Mouse (Mus musculus) adipocyte (in vitro differentiated cells): Measurements from ENCODE around the gene Art4.
"Not testable (repeated sequence)": the region's sequence is repeated elsewhere in the genome, so short reads cannot be mapped to it uniquely, and the experiment has no call there.

Experiments used
- DNase-seq: peaks from one replicate; pipeline ENCODE4 v3.0.0-alpha.2; 2016; ENCODE audit warnings: low spot score

Gene Art4

DNA sequence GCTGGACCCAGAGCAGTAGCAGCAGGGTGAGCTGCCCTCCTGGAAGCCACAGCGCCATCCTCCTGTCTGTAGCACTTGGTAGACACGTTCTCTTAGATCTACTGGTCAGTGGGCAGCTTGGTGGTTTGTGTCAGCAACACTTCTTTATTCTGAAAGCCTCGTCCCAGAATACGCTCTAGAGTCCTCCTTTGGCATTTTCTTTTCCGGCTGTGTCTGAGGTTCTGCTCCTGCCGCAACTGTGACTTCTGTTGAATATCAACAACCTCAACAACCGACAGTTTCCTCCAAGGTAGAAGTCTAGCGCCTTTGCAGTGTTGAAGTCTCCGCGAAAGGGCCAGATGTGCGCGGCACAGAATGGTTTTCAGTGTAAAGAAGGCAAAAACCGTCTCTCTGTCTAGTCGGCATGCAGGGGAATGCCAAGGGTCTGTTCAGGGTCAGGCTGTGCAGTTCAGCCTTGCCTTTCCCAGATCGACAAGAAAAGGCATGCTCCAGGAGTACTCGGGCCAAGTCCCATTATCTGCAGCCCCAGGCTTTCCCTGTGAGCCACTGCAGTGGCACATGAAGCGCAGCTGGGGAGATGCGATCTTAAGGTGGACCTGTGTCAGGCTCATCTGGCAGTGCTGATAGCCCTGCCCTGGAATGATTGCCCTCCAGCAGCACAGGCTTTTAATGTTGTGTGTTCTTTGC, at the start of gene Art4:
TSS of gene Art4 (minus strand) at position 548 of the 687 bp plus-strand sequence.
- DNase-seq = no peak

DNA sequence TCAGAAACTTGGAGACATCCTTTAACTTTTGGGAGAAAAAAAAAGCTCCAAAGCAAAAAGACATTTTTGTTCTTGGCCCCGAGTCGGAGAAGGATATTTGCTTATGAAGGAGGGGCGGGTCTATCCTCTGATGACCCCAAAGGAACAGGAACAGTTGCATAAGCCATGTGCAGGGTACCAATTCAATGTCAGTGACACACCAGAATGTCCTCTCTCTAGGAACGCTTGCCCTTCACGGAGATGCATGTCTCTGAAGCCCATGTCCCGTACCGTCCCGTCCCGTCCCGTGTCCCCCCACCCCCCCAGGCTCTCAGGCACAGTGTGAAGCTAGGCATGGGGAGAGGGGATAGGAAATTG, 49.4 kb upstream of the Art4 start:
- no peak for DNase-seq

DNA sequence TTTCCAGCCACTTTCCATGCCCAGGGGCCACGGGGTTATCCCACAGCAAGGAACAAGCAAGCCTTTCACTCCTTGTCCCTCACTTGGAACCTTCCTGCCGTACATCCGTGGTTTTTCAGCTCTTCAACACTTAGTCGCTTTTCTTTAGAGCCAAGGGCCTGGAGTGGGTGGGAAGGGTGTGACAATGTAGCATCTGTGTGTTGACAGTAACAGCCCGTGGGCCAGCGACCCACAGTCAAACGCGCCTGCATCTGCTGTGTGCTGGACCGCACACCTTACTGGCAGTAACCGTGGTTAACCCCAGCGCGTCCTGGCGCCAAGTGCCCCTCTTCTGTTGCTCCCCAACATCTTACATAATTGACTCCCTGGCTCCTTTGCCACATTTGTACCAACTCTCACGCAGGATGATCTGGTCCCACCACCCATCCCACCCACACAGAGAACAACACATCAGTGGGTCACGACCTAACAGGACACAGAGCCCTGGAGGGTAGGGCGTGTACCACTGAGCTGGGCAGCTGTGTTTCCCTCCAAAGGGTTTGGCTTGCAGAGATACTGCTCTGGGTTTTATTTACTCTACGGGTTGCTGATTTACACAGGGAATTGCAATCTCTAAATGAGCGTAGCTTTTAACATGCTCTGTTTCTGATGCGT, 48.9 kb upstream of the Art4 start:
- DNase-seq = no peak

DNA sequence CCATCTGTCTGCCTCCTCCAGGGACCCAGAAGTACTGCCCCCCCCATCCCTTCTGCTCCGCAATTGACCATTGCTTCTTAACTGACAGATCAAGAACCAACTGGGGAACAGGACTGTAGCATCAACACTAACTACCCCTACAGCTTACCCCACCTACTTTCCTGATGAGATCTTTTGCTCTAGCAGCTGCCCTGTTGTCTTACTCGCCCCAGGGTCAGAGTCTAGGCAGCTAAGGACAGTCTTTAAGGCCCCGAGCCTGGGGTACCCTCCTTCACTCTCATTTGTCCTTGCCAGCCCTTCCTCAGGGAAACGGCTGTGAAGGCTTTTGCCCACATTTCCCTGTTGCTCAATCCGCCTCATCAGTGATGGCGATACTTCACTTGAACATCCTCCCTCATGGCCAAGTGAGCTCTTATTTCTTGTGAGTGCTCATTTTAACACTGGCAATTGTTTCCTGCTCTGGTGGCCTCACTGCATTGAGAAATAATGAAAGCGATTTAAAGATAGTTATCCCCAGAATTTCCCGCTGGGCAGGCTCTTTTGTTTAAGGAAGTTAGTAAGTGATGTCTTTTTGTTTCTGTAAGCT, 46.4 kb upstream of the Art4 start:
- no peak for DNase-seq

DNA sequence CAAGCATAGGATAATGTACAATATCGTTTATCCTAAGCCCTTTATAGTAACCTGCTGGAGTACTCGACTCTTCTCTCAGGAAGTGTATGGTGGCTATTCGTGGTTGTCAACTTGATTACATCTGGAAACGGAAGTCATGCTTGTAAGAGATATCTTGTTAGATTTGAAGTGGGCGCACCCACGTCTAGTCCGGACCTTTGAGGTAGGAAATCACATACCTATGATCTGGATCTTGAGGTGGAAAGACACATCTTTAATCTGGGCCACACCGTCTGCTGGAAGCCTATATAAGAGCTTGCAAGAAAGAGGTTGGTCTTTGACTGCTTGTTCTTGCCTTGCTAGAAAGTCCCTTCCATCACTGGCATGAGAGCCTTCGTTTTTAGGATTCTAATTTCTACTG, 45.0 kb upstream of the Art4 start:
- no peak for DNase-seq

DNA sequence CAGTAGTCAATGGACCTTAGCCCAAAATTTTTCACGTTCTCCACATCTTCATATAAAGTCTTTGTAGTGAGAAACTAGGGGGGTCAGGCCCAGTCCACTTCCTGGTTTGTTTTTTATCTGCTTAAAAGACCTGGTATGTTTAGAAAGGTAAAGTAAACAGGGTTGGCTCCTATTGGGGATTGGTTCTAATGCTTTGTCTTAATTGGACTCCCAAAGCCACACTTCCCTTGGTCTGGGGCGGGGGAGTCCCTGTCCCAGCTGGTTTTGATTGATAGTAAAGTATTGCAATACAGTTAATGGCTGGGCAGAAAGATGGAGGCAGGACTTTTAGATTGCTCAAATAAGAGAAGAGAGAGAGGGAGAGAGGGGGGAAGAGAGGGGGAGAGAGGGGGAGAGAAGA, 43.5 kb upstream of the Art4 start:
- DNase-seq = no peak

DNA sequence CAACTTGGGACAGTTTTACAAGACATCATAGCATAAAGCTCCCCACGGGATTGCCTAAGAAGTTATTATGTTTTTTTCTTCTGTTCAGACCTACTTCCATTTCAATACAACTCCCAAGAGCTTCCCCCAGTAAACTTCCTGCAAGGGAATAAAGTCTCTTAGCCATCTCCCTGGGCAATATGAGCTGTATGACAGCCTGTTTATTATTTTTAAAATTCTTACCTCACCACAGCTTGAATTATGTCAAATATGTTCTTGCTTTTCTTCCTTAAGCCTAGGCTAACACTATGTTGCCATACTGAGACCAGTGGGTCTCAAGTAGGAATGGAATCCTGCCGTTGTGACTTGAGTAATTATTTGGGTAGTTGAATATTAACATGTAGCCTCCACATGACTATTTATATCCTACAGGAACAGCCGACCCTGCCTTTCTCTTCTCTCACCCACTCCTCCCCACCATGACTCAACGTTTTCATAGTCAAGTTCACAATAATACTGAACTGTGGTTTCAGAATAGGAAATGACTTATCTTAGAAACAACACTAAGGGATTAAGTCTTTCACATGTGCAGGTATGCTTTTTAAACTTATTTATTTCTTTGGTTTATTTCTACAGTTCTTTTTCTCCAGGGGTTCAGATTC, 43.0 kb upstream of the Art4 start:
- DNase-seq = no peak

DNA sequence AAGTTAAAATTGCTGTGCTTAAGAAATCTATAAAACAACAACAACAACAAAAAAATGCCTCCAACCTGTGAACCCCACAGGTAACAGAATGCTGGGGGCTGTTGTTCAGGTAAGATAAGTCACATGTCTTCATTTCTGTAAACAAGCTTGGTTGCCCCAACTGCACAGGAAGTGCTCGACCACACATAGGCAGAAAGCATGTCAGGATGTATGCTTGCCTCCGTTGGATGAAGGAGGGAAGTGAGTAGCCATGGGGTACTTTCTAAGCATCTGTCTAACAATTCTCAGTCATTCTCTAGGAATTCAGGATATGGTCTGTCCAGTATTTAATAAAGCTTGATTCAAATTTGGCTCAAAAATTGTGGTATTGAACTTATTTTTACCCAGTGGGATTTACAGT, 41.4 kb upstream of the Art4 start:
- no peak for DNase-seq

DNA sequence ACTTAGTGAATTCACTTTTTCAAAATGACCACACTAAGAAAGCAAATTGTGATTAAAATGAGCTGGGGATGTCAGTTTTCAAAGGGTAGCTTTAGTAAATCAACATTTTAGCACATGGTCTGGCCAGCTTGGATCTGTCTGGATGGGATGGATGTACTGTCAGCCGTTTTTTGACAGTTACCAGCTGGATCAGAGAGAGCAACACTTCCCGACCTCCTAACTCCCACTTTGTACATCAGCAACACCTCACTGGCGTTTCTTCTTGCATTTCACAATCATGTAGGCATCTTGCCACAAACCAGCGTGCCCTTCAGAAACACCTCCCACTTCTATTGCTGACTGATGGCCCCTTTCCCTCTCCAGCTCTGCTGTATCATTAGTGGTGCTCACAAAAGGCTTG, 40.7 kb upstream of the Art4 start:
- no peak for DNase-seq

DNA sequence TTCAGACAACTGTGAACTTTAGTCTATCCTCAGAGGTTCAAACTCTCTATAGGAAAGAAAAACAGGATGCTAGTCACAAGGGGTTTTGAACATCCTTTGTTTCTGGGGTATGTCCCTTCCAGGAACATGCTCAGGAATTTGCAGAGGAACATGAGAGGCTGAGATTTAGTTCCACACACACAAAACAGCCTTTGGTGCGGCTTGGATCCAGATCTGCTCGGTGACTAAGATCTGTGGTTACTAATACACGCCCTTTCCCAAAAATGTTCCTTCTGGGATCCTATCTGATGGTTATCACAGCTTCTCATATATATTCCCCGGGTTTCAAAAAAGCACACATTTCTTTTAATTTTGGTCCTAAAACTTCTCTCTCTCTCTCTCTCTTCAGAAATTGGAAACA, 40.3 kb upstream of the Art4 start:
- DNase-seq = no peak

DNA sequence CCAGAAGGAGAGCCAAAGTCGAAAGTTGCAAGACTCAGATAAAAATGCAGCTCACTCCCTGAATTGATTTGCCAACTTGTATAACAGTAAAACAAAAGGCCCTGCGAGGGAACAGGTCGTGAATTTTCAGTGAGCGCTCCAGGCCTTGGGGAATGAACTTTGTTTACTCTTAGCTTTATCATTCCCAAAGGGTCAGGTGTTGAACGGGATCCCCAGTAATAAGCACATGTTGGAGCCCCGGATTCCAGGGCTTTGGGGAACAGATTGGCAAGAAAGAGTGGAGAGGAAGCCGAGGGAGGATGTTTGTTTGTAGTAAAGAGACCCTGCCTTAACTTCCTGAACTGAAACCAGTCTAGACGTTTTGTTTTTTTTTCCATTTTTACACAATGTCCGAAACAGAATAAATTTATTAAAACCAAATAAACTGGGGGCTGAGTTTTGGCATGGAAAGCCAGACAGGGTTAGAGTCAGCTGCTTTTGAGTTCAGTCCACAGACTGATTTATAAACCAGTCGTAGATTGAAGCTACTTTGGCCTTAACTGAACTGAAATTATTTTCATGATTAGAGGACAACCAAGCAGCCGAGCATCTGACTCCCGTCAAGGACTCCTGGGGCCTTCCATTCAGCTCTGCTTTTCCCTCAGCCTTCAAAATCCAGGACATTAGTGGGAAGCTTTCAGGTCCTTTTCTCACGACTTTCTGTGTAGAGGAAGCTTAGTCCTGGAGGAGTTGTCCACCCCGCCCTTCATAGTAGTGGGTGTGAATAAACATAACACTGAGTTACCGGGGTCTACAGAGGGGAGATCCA, 37.2 kb upstream of the Art4 start:
- DNase-seq = peak; percentile 29

DNA sequence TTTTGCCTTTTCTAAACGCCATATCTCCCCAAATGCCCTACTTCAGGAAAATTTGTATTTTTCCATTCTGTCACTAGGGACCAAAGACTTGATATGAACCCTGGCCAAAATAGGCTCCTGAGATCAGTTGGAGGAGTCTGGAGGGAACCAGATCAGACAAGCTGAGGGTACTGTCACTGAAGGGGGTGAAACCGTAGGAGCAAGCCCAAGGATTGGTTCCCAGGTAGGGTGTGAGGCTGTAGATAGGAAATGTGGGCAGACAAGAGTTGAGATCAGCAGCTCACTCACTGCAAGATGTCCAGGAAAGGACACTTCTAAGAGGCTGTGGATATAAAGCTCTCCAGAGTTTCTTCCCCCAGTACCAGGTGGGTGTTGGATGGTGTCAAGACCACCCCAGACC, 34.5 kb upstream of the Art4 start:
- no peak for DNase-seq

DNA sequence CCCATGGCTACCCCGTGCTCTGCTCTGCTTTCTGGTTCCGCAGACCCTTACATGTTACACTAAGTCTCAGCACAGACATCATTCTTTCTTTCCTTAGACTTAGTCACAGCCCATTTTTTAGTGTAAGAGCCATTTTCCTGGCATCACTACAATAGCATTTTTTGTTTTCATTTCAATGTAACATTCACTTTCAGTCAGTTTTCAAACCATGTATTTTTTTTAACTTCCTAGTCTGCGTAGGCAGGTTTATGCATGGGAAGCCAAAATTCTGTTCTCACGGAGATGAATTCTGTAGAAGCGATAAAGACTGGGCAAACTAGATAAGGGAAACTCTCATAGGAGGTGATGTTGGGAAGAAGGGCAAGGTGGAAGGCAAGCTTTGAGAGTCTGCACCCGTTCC, 32.0 kb upstream of the Art4 start:
- no peak for DNase-seq

DNA sequence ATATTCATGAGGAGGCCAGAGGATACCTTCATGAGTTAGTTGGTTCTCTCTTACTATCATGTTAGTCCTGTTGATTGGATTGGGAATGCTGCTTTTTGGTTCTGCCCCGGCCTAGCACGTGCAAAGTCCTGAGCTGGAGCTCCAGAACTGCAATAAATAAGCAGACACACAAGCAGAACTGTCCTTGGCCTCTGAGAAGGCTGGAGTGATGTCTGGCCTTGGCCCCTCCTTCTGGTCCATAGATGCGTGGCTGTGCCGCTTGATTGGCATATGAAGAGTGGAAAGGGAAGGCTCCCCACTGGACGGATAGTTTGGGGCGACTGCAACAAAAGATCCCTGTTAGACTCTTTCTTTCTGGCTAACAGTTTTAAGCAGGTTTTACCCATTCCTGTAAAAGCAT, 31.5 kb upstream of the Art4 start:
- no peak for DNase-seq

DNA sequence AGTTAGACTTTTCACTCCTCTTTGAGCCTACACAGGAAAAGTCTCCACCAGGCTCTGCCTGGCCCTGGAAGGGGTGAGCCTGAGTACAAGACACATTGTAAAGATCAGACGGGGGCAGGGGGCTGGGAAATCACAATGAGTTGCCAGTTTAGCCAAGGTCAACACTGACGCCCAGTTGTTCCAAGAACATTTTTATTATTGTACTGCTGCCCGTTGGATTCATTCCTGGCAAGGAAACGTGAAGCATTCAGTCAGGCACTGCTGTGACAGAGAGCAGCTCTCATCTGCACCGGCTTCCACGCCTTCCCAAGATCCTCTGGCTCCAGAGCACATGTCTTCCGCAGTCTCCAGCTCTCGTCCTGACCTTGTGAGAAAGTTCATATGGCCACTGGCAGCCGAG, 30.3 kb upstream of the Art4 start:
- DNase-seq = peak; percentile 90

DNA sequence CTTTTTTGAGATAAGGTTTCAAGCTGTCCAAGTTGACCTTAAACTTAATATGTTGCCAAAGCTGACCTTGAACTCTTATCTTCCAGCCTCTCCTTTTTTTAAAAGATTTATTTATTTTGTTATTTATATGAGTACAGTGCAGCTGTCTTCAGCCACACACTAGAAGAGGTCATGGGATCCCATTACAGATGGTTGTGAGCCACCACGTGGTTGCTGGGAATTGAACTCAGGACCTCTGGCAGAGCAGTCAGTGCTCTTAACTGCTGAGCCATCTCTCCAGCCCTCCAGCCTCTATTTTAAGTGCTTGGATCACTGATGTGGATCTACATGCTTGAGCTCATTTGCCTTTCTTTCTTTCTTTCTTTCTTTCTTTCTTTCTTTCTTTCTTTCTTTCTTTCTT, 27.2 kb upstream of the Art4 start:
- DNase-seq = not testable (repeated sequence)

DNA sequence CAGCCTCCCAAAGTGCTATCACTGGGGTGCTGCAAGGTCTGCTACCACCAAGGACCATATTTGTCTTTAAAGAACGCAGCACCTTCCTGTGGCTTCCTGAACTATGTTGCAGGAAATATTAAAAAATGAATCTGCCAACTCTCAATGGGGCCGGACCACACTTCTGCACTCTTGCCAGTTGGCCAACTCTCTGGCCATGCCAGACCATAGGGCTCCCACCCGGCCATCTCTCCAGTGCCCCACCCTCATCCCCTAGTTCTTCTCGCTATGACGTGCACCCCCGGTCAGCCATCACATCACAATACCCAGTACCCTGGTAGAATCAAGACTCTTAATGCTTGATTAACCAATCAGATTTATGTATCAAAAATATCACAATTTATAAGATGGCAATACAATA, 26.4 kb upstream of the Art4 start:
- no peak for DNase-seq

DNA sequence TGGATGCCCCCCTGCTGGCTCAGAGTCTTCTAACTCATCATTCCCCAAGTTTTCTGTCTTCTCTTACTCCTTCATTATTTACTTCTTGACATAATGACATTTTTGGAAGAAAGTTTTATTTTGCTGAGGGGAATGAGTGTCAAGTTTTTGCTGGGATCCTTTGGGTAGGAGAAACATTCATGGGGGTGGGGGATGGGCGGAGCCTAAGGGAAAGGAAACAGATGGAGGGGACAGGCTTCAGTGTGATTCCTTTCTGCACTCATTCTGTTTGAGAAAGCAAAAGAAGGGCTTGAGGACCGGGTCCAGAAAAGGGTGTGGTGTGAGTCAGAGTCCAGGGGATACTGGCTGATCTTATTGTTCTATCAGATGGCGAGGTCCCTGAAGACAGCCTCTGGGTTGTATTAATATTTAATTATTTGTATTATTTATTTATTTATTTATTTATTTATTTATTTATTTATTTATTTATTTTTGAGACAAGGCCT, 25.9 kb upstream of the Art4 start:
- no peak for DNase-seq

DNA sequence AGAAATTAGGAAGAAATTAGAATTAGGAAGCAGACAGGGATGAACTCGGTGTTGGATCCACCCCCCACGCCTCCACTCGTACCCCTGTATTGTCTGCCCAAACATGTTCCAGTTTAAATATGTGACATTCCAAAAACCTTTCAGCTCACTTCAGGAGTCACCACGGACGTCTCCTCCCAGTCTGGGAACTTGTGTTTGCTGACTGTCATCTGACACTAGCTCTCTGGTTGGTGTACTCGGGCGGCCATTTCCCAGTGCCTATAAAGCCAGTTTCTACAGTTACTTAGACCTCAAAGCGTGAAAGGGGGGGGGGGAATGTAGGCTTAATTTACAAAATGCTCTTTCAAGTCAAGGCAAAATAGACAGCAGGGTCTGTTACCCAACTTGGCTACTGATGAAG, 24.1 kb upstream of the Art4 start:
- no peak for DNase-seq

DNA sequence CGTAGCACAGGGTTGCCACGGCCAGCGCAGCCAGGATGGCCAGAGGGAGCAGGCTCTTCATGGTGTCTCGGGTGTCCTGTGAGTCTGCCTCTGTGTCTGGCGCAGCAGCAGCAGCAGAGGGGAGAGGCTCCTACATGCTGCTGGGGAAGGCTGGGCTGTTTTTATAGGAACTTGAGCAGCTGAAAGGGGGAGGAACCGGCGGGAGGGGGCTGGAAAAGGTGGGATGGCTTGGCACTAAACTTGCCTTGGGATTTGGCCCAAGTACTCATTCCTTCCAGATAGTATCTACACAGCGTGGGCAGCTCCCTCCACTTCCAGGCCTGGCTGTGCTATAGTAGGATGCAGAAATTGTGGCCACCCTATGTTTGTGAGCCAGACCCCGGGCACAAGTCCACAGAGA, 18.1 kb upstream of the Art4 start, which contains the start of gene Mgp:
TSS of gene Mgp (minus strand) at position 154 of the 400 bp plus-strand sequence.
- no peak for DNase-seq

DNA sequence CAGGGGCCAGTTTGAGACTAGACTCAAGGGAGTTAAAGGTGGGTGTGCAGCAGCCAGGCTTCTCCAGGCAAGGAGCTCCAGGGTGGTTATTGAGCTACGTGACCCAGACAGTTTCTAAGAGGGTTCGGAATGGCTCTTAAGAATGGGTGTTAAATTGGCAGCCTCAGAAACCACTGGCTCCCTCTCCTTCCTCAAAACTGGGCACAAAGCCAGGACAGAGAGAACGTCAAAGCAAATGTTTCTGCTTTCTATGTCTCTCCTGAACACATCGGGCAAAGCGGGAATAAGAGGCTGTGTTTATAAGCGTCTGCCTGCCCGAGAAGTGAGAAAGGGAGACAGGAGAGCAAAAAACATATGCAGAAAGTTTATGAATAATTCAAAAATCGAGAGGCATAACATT, 17.1 kb upstream of the Art4 start:
- DNase-seq = peak; percentile 37

DNA sequence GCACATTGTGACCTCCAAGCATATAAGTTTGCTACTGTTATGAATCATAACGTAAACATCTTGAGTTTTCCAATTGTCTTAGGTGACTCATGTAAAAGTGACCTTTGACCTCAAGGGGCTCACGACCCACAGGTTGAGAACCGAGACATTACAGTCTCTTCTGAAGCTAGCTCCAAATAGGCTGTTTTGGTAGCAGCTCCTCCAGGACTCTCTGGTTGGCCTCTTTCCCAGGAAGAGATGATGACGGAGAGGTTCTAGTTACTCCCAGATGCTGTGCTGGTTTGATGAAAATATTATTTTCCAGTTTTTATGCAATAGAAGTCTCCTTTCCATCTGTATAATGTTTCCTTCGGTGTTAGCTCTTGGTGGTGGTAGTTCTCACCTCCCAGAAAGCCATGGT, 11.4 kb upstream of the Art4 start:
- DNase-seq = peak; percentile 33
